Mouse (Mus musculus): ENCODE measurements around the gene Mrtfb.
A peak's percentile ranks its signal among the peaks of the same experiment; 100 is the strongest.

The Mrtfb gene

DNA sequence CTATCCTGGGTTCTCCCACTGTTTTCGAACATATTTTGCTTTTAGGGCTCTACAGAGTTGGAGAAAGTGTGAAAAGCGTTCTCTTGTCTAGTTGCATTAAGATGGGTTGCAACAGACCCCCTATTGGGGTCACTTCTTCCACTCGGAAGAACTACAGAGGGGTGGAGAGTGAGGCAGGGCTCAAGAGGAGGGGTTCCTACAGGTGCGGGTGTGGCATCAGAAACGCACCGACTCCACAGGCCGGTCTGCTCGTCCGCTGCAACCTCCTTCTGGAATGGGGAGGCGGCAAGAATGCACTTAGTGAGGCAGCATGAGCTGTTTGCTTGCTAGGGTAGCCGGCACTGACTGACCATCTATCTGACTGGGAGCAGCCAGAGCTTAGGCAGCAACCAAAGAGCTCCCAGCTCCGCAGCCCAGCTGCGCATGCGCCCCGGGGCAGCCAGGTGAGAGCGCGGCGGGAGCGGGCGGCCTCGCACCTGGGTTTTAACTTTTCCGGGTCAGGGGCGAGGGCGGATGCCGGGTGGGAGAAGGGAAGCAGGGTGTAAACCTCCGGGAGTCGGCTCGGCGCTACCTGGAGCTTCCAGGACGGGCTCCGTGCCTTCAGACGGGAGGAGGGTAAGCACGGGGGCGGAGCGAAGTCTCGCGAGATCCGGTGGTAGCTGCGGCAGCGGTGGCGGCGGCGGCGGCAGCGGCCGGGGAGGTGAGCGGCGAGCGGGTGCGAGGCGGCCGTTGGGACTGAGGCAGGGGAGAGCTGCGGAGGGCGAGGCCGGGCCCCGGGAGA lies at the start of gene Mrtfb:
Gene Mrtfb (plus strand): TSS at position 627 of the 781 bp plus-strand sequence.
- DNase-seq = peak; percentile 82 to 90

DNA sequence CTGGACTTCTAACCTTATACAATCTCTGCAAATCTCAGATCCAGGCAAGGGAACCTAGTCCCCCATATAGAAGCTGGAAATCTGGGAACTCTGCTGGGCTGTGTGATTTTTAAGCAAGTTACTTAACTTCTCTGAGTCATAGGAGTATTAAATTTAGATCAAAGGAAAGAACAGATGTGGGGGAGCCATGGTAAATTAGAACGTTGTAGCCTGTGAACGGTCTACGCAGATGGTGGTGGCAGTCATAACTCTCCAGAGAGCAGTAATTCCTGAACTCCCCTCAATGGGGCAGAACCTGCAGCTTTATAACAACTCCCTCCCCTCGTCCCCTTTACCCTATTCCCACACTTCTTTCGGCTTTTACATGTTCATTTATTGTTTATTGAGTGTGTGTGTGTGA lies 48.6 kb upstream of the Mrtfb start:
- DNase-seq = no peak

DNA sequence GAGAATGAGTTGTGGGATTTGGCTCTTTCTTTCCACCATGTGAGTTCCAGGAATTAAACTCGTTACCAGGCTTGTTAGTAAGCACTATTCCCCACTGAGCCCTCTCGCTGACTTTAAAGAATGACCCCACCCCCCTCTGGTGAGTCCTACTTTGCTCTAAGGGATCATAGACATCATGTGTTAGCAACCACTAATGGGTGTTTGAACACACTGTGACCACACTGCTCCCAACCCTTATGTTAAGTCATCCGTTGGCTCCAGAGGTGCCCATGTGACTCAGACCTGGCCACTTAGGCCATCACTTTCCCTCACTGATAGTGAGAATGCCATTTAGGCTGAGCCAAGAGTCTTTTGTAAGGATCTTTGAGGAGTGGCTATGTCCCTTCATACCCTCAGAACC lies 48.2 kb upstream of the Mrtfb start:
- DNase-seq = no peak

DNA sequence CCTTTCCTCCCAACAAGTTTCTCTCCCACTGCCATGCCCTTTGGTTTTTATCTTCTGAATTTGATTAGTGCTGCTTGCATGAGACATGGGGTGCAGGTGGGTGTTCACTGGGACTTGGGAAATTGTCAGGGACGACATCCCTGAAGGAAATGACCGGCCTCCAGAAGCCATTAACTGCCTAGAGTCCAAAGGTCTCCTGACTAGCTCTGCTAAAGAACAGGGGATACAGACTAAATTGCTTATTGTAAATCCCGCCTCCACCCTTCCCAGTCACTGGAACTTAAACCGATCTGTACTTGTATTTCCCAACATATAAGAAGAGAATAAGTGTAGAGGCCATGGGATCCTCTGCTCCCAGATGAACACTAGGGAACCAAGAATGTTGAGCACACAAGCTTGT lies 43.5 kb upstream of the Mrtfb start:
- no peak for DNase-seq

DNA sequence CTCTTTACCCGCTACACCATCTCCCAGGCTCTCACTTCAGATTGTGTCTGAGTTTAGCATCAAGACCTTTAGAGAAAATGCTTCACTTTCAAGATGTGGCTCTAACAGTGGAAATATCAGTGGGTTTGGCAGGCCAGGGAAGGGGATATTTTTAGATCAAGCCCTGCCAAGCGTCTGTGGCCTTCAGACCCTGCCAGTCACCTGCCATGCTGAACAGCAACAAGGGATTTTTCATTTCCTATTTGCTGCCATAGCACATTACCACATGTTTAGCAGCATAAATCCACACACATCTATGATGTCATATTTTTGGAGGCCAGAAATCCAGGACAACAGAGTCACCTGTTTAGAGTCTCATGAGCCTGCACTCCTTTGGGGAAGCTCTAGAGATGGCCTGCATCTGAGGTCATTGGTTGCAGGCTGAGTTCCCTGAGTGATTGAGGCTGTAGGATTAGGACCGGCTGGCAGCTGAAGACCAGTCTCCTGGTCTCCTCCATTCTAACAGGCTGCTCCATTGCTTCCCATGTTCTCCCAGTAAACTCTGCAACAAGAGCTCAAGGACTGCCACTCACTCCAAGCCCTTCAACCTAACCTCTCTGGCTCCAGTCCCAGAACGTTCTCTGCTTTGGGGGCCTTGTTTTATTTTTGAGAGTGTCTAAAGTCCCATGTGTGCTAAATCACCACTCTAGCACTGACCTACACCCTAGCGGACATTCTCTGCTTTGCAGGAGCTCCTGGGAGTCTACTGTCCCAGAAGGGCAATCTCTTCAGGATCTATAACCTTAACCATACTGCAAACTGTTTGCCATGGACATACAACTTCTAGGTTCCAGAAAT lies 39.9 kb upstream of the Mrtfb start:
- no peak for DNase-seq

DNA sequence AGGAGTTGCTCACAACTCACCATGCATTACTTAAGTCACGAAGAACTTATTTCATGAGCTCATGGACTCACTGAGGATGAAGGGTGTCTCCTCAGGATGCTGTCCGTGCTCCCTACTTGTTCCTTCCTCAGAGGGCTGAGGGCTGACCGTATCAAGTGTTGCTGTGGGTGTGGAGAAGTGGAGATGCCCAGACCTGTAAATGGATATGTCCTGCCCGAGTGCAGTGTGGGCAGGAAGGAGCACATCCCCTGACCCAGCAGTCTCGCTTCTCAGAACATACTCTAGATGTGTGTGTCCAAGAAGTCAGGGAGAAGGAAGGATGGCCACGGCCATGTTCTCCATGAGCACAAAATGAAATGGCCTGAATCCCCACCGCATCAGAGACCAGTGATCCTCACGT lies 38.3 kb upstream of the Mrtfb start:
- DNase-seq = no peak

DNA sequence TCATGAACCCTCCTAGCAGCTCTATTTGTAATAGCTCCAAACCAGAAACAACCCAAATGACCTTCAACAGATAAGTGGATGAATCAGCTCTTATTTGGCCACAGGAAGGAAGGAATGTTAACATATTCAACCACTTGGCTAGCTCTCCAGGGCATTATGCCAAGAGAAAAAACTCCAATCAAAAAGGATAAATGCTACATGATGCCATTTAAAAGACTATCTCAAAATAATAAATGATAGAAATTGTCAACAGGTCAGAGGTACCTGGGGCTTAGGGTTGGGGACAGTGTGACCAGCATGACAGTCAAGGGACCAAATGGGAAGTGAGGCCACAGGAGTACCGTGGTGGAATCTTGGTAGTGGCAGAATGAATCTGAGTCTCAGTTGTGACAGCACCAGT lies 34.8 kb upstream of the Mrtfb start:
- DNase-seq = no peak

DNA sequence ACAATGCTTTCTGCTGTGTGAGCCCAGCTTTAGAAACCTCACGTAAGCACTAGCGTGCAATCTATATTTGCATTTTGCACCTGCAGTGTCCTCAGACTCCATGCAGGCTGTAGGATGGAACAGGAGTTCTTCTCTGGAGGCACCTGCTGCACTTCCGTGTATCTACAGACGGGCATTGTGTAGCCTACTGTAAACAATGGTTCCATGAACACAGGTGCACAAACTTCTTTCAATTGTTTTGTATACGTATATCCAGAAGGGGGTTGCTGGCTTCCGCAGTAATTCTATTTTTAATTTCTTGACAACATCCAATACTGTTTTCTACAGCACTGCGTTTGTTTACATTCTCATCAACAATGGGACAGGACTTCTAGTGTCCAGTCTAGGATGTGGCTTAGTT lies 24.2 kb upstream of the Mrtfb start:
- DNase-seq = no peak

DNA sequence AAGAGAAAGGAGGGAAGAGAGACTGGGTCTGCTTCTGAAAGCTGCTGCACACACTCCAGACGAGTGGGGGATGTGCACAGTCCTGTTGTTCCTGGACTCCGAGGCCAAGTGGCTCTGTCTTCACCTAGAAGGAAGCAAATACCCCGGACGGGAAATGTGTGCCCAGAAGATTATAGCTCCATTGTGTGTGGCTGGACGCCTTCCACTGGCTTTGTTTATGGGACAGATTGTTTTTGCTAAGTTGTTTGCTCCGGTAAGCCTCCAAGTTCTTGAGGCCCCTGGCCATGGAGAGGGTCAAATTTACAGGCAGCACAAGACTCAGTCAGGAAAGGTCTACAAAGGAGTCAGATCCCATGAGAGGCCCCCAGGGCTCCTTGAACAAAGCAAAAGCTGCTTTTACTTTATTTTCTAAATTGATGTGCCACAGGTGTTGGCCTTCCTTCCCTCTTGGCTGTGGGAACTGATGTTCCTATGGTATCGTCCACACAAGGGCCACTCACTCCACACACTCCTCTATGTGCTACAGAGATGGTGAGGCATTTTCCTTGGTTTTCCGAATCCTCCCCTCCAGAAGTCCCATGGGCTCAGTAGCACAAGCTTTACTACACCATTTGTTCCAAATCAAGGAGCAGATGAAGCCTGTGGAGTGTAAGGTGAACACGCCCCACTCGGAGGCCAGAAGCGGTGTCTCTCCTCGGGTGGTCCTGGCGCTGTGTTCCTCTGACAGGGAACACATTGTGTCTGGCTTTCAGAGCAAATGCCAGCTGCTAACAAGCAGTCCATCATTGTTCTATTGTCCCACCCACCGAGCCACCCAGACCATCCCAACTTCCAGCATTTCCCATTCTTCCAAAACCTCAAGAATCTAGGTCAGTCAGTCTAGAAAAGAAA lies 23.1 kb upstream of the Mrtfb start:
- peak; percentile 36 to 39 for DNase-seq

DNA sequence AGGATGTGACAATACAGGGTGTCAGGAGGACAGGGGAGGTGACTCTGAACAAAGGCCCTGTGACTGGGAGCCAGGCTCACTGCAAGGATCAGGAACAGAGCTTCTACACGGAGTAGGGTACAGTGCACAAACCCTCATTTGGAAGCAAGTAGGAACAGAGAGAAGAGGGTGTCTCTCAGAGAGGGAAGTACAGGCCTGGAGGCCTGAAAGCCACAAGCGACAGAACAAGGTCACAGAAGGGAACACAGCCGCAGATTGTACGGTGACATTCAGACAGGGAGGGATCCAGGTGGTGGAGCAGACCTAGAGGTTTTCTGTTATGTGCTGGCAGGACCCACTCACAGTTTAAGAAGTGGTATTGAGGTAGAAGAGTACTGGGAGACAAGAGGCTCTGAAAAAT lies 17.2 kb upstream of the Mrtfb start:
- DNase-seq = no peak

DNA sequence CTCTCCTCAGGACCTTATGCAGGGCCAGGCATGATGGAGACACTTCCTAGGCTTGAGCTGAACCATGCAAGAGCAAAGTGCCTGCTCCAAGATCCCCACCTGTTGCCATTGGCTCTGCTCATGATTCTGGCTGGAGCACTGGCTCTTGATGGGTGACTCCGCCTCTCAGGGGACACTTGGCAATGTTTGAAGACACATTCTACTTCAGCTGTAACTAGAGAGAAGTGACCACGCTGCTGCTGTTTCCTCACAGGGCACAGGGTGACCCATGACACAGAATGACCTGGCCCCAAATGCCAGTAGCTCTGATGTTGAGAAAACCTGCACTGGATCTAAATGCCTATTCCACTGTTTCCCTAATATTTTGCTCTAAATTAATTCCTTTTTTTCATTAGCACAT lies 16.7 kb upstream of the Mrtfb start:
- DNase-seq = no peak

DNA sequence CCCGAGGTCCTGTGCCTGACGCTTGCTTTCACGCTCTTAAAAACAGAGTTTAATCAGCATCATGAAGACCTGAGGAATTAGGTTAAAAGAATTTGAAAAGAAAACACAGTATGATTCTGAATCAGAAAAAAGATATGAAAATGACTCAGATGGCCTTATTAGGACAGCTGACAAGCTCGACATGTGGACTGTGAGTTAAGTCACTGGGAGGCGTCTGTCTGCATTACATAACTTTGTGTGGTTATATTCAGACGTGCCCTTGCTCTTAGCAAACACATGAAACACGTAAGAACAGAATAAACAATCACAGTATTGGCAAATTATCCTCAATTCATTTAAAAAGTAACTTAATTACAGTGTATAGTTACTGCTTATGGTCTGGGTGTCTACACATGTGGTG lies 16.0 kb upstream of the Mrtfb start:
- no peak for DNase-seq

DNA sequence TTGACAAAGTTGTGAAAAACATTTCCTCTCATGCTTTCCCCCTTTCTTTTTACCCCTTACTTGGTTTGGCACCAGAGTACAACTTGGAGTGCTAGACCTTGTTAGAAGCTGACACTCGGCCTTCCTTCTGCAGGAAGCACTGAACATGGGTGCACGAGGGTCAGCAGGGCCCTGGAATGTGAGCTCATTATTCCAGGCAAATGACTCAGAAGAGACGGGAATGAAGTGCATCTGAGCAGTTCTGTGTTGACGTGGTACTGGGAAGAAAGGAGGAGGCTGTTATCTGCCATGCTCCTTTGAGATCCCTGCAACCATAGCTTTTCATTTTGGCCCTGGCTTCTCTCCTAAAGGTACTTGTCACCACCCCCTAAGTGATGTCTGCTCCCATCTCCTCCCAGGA lies 10.6 kb upstream of the Mrtfb start:
- DNase-seq = no peak

DNA sequence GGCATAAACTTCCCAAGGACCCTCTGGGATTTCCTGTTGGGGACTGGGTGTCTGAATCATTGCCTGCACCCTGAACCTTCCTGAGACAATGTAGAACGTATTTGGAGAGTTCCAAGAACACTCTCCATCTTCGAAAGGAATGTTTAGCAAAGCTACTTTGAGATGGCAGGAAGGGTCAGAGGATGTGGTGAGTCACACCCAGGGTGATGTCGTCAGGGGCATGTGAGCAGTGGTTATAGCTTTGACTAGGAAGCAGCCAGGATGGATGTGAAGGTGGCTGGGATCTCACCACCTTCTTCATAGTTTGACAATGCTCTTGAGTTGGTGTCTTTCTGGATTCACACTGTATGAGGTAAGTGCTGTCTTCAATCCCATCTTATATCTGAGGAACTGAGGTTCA lies 9.4 kb upstream of the Mrtfb start:
- DNase-seq = no peak

DNA sequence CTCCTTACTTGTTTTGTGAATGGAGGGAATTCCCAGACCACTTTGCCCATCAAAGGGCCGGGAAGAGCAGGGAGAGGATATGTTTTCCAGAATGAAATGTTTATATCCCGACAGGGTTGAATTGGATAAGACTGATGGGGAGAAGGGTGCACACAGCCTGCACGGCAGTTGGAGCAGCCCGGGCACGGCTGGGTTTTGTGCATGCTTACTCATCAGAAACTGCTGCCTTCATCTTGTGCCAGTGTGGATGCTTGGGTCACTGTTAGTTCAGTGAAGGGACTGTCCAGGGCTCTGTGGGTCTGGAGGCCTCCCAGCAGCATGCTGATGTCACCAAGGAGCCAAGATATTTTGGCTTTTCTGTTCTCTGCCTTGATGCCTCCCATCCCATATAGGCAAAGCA lies 6.2 kb upstream of the Mrtfb start:
- no peak for DNase-seq

DNA sequence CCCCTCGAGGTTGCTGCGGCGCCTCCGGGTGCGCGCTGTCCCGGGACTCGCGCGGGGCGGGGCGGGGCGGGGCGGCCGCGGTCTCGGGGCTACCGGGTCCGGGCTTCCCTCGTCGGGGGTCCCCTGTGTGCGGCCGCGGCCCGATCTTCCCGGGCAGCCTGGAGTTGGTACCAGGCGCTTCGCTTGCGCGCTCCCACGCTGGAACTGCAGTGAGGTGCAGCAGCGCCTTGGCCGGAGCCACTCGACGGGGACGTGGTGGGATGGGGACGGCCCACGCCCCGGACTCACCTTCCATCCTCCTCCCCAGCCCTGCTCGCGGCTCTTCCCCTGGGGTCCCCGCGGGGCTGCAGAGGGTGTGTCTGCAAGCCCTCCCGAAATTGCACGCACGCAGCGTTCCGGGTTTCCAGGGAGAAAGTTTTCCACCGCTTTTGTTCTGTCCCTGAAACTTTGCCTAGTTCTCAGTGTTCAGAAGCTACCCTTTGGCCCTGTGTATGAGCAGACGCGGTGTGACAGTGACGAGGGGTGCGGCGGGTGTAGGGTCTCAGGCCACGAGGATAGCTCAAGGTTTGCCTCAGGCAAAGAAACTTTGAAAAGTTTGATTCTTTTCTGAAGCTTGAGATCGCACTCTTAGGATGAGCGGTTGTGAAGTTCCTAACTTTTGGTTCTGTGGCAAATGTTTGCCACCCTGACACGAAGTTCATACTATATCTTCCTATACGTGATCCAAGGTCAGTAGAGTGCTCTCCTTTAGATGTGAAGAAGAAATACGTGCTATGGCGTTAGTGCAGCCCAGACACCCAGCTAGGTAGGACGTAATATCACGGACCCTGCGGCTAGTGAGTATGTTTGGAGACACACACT lies 616 bp downstream of the Mrtfb start:
- DNase-seq = peak in 1 of 2 experiments; percentile 12

DNA sequence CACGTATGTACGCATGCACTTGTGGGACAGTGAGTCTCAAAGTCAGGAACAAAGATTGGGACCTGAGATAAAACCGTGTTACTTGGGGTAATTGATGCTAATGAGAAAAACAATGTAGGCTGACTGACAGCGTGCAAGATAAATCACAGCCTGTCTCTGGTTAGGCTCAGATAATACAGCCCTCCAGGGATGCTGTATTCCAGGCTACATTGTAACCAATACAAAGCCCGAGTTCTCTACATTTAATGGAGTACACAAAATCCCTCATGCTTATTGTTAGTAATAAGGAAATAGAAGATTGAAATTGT lies 1.2 kb downstream of the Mrtfb start:
- DNase-seq = no peak

DNA sequence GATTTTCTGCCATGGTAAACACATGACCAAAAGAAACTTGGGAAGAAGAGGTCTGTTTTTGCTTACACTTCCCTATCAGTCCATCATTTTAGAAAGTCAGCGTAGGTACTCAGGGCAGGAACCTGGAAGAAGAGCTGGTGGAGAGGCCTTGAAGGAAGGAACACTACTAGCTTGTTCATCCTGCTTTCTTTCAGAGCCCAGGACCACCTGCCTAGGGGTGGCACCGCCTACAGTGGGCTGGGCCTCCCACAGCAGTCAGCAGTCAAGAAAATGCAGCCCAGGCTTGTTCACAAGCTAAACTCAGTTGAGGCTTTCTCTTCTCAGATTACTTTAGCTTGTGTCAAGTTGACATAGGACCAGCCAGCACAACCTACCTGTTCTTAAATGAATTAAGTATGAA lies 2.7 kb downstream of the Mrtfb start:
- DNase-seq = no peak

DNA sequence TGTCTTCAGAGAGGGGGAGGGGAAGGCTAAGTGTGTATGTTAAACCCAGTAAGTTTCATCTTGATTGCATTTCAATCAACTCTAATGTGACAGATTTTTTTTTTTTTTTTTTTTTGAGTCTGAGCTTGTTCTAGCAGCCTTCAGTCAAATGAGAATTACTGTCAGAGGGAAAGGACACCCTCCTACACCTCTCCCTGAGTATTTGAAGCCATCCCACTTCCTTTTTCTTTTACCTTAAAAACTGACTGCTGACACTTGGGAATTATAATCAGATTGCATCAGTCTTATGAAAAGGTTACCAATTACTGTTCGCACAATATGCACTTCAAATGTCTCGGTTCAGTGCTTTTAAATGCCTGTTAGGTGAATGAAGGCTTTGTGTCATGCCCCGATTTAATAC lies 10.0 kb downstream of the Mrtfb start:
- no peak for DNase-seq

DNA sequence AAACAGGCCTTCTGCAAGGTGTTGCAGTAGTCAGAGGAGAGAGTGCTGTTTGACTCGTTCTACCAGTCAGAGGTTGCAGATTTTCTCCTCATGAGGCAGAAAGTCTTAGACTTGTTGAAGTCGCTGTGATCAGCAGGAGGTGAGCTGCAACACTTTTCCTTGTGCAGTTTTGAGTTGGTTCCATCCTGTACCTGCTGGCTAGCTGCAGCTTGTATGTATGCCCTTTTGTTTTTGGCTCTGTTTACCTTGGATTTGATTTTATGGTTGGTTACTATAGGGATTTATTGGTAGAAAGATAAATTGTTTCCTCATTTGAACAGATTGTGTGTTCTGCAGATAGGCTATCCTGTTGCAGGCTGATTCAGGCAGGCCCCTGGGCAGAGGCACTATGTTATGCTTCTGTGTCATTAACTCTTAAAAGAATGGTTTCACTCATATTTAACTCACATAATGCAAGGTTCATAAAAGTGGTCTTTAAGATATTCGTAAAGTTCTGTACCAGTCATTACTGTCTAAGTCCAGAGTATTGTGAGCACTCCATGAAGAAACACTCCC lies 11.1 kb downstream of the Mrtfb start:
- DNase-seq = no peak

DNA sequence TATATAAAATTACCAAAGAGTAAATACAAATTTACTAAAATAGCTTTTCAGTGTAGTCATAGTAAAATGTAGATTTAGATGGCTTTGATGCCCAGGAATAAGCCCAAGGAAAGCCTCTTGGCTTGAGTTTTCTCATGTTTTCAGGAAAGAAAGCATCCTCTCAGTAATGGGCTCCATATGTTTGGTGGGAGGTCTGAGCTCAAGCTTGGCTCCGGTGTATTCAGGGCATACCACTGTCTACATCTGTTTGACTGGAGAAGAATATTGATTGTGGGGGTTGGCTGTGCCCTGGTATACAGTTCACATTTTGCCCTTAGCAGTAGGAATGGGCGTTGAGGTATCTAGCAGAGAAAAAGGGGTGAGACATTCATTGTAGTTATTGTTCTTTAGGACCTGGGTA lies 13.1 kb downstream of the Mrtfb start:
- DNase-seq = no peak

DNA sequence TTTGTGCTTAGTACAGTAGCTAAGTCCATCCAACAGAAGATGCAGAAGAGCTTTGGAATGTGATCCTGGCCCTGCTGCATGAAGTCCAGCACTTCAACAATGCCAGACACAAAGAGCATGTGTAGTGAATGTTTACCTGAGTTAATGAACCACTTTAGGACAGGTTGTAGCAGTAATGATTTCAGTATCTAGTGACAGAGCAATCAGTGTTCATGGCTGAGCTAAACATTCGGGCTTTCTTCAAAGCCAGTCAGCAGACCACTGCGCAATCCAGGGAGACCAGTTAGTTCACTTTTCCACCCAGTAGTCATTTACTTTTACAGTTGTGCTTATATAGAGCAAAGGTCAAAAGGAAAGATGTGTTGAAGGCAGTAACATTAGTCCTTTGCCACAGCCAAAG lies 20.0 kb downstream of the Mrtfb start:
- DNase-seq = peak; percentile 32 to 52
